Mouse (Mus musculus) 416B (cell line): ENCODE results near the gene Vmn1r44.
A peak's percentile ranks its signal among the peaks of the same experiment; 100 is the strongest.
"Not testable (repeated sequence)": the region's sequence is repeated elsewhere in the genome, so short reads cannot be mapped to it uniquely, and the experiment has no call there.

ENCODE experiments used
- DNase-seq: peaks from one replicate; pipeline ENCODE4 v3.0.0; 2011; ENCODE audit warnings: low read depth

Gene Vmn1r44

DNA sequence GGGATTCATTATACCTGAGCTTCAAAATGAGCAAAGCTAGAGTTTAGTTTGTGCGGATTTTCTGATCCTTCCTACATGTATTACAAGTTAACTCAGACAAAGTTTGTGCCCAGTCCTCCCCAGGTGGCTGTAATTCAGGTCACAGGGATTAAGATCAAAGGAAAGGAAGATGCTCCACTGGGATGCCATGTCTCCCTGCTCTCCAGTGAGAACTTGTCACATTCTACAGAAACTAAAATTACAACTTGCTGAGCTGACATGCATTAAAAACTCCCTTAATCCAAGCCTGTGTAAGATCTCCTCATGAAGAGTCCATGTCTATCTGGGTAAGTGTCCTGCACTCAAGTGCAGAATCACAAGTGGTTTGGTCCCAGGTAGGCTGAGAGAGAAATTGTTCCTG, at the start of gene Vmn1r44:
Gene Vmn1r44 (plus strand): TSS at position 301 of the 400 bp plus-strand sequence.
- DNase-seq: no peak

DNA sequence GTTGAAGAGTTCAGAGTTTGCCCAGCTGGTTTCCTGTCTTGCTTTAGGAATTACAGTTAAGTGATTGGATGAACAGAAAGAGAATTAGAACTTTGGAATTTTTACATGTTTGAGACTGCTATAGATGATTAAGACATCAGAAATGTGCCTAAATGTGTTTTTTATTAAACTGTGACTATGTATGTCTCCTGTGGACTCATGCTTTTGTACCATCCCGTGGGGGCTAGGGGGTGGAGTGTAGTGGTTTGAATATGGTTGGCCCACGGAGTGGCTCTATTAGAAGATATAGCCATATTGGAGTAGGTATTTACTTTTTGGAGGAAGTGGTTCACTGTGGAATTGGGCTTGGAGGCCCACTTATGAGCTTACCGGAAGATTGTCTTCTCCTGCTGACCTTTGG, 25.9 kb upstream of the Vmn1r44 start:
- DNase-seq: no peak

DNA sequence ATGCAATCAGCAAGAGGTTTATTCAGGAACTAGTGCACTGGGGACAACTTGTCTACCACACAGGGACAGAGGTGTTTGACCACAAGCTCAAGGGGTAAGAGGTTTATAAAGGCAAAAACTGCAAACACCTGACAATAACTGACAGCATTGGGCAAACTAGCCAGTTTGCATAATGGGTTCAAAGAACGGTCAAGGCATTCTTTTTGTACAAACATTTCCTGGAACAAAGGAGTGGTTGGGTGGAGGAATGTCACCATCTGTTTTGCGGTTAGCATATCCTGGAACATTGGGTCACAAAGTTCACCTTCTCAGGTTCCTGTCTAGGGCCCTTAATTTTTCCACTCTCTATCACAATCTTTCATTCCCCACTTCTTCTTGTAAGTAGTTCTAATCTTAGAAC, 23.6 kb upstream of the Vmn1r44 start:
- peak; percentile 14 for DNase-seq

DNA sequence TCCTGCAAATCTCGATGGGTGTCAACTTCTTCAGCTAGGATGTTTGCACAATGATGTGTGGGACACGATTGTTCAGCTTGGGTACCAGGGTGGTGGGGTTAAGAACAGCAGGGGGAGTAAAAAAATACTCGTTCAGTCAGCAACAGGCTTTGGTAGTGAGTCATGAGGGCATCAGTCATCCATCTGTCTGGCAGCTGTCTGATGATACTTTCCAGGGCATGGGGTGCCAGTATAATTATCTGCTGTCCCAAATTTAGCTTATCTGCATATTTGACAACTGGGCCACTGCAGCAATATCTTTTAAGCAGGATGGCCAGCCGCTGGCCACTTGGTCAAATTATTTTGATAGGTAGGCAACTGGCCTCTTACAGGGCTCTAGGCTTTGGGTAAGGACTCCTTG, 19.7 kb upstream of the Vmn1r44 start:
- no peak for DNase-seq

DNA sequence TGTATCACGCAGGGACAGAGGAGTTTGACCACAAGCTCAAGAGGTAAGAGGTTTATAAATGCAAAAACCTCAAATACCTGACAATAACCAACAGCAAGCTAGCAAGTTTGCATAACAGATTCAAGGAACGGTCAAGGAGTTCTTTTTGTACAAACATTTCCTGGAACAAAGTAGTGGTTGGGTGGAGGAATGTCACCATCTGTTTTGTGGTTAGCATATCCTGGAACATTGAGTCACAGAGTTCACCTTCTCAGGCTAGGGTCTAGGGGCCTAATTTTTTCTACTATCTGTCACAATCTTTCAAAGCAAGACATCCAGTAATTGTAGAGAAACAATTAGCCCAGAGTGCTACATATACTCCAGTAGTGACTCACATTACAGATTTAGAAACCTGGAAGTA, 16.2 kb upstream of the Vmn1r44 start:
- peak; percentile 49 for DNase-seq

DNA sequence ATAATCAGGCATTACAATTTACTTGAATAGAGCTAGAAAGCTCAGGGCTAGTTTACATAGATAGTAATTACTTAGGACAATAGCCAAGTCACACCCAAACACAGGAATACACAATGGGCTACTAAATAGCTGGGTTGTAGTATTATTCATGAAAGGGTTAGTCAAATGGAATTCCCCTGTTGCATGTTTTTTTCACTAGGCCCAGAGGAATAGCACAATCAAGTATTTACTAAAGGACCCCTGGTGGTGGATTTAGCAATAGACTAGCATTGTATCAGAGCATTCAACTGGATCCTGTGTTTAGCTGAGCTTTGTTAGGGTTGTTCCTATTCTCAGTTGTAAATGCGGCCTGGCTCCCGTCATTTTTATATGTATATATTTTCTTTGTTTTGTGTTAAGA, 15.5 kb upstream of the Vmn1r44 start:
- no peak for DNase-seq

DNA sequence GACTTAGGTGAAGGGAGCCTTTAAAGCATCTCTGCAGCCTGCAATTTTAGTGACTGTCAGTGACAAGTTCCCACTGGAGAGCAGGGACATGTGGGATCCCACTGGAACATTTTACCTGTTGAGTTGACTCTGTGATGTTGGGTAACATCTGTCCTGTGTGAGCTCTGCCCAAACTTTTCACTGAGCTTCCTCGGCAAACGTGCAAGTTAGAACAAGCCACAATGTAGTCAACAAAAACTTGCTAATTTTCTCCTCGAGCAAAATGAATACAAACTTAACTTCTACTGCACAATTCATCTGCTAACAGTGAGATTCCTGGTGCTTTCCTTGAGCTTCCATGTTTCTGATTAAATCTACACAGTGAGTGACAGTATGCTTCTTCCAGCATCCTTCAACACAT, 7.1 kb upstream of the Vmn1r44 start, which contains the start of the genes Vmn1r42 and Vmn1r43:
Gene Vmn1r42 (minus strand): TSS at position 101 of the 400 bp plus-strand sequence.
Gene Vmn1r43 (minus strand): TSS at position 101 of the 400 bp plus-strand sequence.
- not testable (repeated sequence) for DNase-seq

DNA sequence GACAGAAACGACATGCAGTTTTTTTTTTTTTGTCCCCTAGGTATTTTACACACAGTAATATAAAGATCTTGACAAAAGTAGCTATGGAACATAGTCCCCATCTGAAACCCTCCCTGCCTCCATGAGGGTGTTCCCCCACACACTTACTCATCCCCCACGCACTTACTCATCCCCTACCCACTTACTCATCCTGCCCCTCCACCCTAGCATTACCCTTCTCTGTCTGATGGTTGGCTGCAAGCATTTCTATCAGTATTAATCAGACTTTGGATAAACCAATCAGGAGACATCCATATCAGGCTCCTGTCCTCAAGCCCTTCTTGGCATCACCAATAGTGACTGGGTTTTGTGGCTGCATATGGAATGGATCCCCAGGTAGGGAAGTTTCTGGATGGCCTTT, 6.5 kb upstream of the Vmn1r44 start:
- DNase-seq: no peak

DNA sequence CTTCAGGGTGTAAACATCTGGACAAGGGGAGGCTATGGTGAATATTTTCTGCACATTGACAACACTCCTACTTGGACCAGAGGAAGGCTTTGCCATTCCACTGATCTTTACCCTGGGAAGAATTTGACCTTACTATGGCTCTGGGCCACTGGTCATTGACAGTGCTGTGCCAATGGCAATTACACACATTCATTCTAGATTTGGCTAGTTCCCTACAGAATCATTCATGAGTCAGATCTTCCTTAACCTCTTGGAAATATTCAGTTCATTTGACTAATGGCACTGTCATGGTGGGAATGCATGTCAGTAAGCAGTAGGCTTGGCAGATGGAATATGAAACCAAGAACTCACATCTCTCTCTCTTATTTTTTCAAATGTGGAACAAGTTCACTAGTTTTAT, 2.6 kb upstream of the Vmn1r44 start:
- DNase-seq: no peak

DNA sequence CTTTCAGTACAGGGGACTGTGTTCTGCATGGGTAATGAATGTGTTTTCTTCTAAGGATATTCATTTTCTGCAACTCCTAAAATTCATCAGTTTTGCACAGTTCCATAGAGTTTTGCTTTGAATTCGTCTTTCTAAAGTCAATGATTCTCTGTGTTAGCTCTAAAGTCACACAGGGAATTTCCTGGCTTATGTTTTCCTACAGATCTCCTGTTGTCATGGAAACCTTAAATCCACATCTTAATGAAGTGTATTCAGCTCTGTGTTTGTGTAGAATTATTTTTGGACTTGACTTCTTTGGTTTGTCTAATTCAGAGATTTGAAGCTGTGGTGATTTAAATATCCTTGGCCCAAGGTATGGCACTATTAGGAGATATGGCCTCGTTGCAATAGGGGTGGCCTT, 352 bp downstream of the Vmn1r44 start:
- DNase-seq: no peak

DNA sequence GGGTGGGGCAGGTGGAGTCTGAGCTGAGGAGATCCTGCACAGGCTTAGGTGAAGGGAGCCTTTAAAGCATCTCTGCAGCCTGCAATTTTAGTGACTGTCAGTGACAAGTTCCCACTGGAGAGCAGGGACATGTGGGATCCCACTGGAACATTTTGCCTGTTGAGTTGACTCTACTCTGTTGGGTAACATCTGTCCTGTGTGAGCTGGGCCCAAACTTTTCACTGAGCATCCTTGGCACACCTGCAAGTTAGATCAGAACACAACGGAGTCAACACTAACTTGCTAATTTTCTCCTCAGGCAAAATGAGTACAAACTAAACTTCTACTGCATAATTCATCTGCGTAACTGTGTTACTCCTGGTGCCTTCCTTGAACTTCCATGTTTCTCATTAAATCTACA, 57.0 kb downstream of the Vmn1r44 start, which contains the start of gene Vmn1r45:
Gene Vmn1r45 (minus strand): TSS at position 101 of the 400 bp plus-strand sequence.
- not testable (repeated sequence) for DNase-seq

DNA sequence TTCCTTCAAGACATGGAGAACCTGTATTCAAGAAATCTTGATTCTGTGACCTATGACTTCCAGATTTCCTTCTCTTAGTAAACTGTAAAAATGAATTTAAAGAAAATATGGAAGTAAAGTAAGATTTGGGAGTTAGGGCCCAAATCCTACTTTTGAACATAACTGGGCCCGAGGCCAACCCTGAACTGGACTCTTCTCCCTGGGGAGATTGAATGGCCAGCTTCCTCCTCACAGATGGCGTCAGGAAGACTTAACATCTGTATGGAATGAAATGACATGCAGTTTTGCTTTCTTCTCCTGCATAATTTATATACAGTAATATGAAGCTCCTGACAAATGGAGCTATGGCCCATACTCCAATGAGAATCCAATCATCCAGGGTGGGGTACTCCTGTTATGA, 57.5 kb downstream of the Vmn1r44 start:
- no peak for DNase-seq
